Mouse (Mus musculus): ENCODE measurements at regions not wholly inside any gene's neighbourhood (a gene's known extent, or its start where the extent isn't known, plus 50 kb on each side); places are given as distances from the start of the nearest gene placed in this dataset.

- peak in 1 of 2 experiments; percentile 28 for DNase-seq
- Histone ChIP-seq H3K4me3 (replicated peaks; ENCODE audit: insufficient read depth, low read depth, low read length) (no peak overlapping the region), H3K27me3 (ENCODE audit: control insufficient read depth, insufficient read depth, low read length) (no peaks in the 10 kb centered on the region), H3K4me1 (ENCODE audit: control insufficient read depth, insufficient read depth, low read length) (no peaks in the 10 kb centered on the region), H3K27ac (ENCODE audit: insufficient read depth, low read length) (no peak overlapping the region)
- TF ChIP-seq CTCF (IDR thresholded peaks at IDR 0.05; ENCODE audit: borderline replicate concordance, insufficient read depth, low read depth, low read length): no peak
- TF ChIP-seq POLR2A (IDR thresholded peaks at IDR 0.05; ENCODE audit: borderline replicate concordance, insufficient read depth, low read length): no peak
- WGBS: 65% methylated on average over 3 of the region's 3 CpGs
These were observed 245.9 kb upstream of the Ppfia2 start for GRCm38 (mm10) chr10:106224251-106224650.

- peak in 1 of 2 experiments; percentile 29 for DNase-seq
- TF ChIP-seq CTCF (IDR thresholded peaks at IDR 0.05; ENCODE audit: borderline replicate concordance, insufficient read depth, low read depth, low read length) (no peak), POLR2A (IDR thresholded peaks at IDR 0.05; ENCODE audit: borderline replicate concordance, insufficient read depth, low read length) (no peak)
- no peak overlapping the region for H3K4me3 ChIP-seq (replicated peaks; ENCODE audit: insufficient read depth, low read depth, low read length)
- no peak overlapping the region for H3K27ac ChIP-seq (ENCODE audit: insufficient read depth, low read length)
- WGBS: 6% methylated on average over 1 of the region's 1 CpGs
- no peaks in the 10 kb centered on the region for H3K27me3 ChIP-seq (ENCODE audit: control insufficient read depth, insufficient read depth, low read length)
- no peaks in the 10 kb centered on the region for H3K4me1 ChIP-seq (ENCODE audit: control insufficient read depth, insufficient read depth, low read length)
These were observed 228.0 kb upstream of the Ppfia2 start for GRCm38 (mm10) chr10:106242180-106242579.

- Histone ChIP-seq H3K27me3 (ENCODE audit: control insufficient read depth, insufficient read depth, low read length) (no peaks in the 10 kb centered on the region), H3K27ac (ENCODE audit: insufficient read depth, low read length) (no peak overlapping the region), H3K4me1 (ENCODE audit: control insufficient read depth, insufficient read depth, low read length) (no peaks in the 10 kb centered on the region), H3K4me3 (replicated peaks; ENCODE audit: insufficient read depth, low read depth, low read length) (no peak overlapping the region)
- TF ChIP-seq CTCF (IDR thresholded peaks at IDR 0.05; ENCODE audit: borderline replicate concordance, insufficient read depth, low read depth, low read length) (no peak), POLR2A (IDR thresholded peaks at IDR 0.05; ENCODE audit: borderline replicate concordance, insufficient read depth, low read length) (no peak)
- peak in 1 of 2 experiments; percentile 55 for DNase-seq
- WGBS: 14% methylated on average over 5 of the region's 5 CpGs
These were observed 216.0 kb upstream of the Ppfia2 start for GRCm38 (mm10) chr10:106254106-106254505.

- Histone ChIP-seq H3K4me3 (replicated peaks; ENCODE audit: insufficient read depth, low read depth, low read length) (no peak overlapping the region), H3K4me1 (ENCODE audit: control insufficient read depth, insufficient read depth, low read length) (no peaks in the 10 kb centered on the region), H3K27me3 (ENCODE audit: control insufficient read depth, insufficient read depth, low read length) (no peaks in the 10 kb centered on the region), H3K27ac (ENCODE audit: insufficient read depth, low read length) (no peak overlapping the region)
- 31% methylated on average over 4 of the region's 4 CpGs for WGBS
- TF ChIP-seq POLR2A (IDR thresholded peaks at IDR 0.05; ENCODE audit: borderline replicate concordance, insufficient read depth, low read length): no peak
- TF ChIP-seq CTCF (IDR thresholded peaks at IDR 0.05; ENCODE audit: borderline replicate concordance, insufficient read depth, low read depth, low read length): no peak
- peak in 1 of 2 experiments; percentile 10 for DNase-seq
These were observed 210.3 kb upstream of the Ppfia2 start for GRCm38 (mm10) chr10:106259811-106260210.

GRCm38 (mm10) chr10:106273335-106273734 lies 196.8 kb upstream of the Ppfia2 start:
- Histone ChIP-seq H3K4me3 (replicated peaks; ENCODE audit: insufficient read depth, low read depth, low read length) (no peak overlapping the region), H3K27me3 (ENCODE audit: control insufficient read depth, insufficient read depth, low read length) (no peaks in the 10 kb centered on the region), H3K4me1 (ENCODE audit: control insufficient read depth, insufficient read depth, low read length) (no peaks in the 10 kb centered on the region), H3K27ac (ENCODE audit: insufficient read depth, low read length) (no peak overlapping the region)
- DNase-seq: no peak
- TF ChIP-seq POLR2A (IDR thresholded peaks at IDR 0.05; ENCODE audit: borderline replicate concordance, insufficient read depth, low read length) (no peak), CTCF (IDR thresholded peaks at IDR 0.05; ENCODE audit: borderline replicate concordance, insufficient read depth, low read depth, low read length) (no peak)
- 90% methylated on average over 2 of the region's 2 CpGs for WGBS

- no peaks in the 10 kb centered on the region for H3K4me1 ChIP-seq (ENCODE audit: control insufficient read depth, insufficient read depth, low read length)
- no peak overlapping the region for H3K4me3 ChIP-seq (replicated peaks; ENCODE audit: insufficient read depth, low read depth, low read length)
- TF ChIP-seq CTCF (IDR thresholded peaks at IDR 0.05; ENCODE audit: borderline replicate concordance, insufficient read depth, low read depth, low read length) (no peak), POLR2A (IDR thresholded peaks at IDR 0.05; ENCODE audit: borderline replicate concordance, insufficient read depth, low read length) (no peak)
- no peak overlapping the region for H3K27ac ChIP-seq (ENCODE audit: insufficient read depth, low read length)
- DNase-seq: no peak
- no peaks in the 10 kb centered on the region for H3K27me3 ChIP-seq (ENCODE audit: control insufficient read depth, insufficient read depth, low read length)
These were observed 180.2 kb upstream of the Ppfia2 start for GRCm38 (mm10) chr10:106289951-106290350.

- 63% methylated on average over 2 of the region's 2 CpGs for WGBS
- Histone ChIP-seq H3K27ac (ENCODE audit: insufficient read depth, low read length) (no peak overlapping the region), H3K4me1 (ENCODE audit: control insufficient read depth, insufficient read depth, low read length) (no peaks in the 10 kb centered on the region), H3K27me3 (ENCODE audit: control insufficient read depth, insufficient read depth, low read length) (no peaks in the 10 kb centered on the region), H3K4me3 (replicated peaks; ENCODE audit: insufficient read depth, low read depth, low read length) (no peak overlapping the region)
- DNase-seq: no peak
- no peak for TF ChIP-seq POLR2A (IDR thresholded peaks at IDR 0.05; ENCODE audit: borderline replicate concordance, insufficient read depth, low read length)
- TF ChIP-seq CTCF (IDR thresholded peaks at IDR 0.05; ENCODE audit: borderline replicate concordance, insufficient read depth, low read depth, low read length): no peak
These were observed 179.4 kb upstream of the Ppfia2 start for GRCm38 (mm10) chr10:106290736-106291135.

- WGBS: 89% methylated on average over 5 of the region's 5 CpGs
- no peaks in the 10 kb centered on the region for H3K27me3 ChIP-seq (ENCODE audit: control insufficient read depth, insufficient read depth, low read length)
- no peak for TF ChIP-seq POLR2A (IDR thresholded peaks at IDR 0.05; ENCODE audit: borderline replicate concordance, insufficient read depth, low read length)
- TF ChIP-seq CTCF (IDR thresholded peaks at IDR 0.05; ENCODE audit: borderline replicate concordance, insufficient read depth, low read depth, low read length): no peak
These were observed 174.6 kb upstream of the Ppfia2 start for GRCm38 (mm10) chr10:106295501-106295900.

More at GRCm38 (mm10) chr10:106295501-106295900, 174.6 kb upstream of the Ppfia2 start:
- H3K4me3 ChIP-seq (replicated peaks; ENCODE audit: insufficient read depth, low read depth, low read length): no peak overlapping the region
- DNase-seq: no peak
- H3K27ac ChIP-seq (ENCODE audit: insufficient read depth, low read length): no peak overlapping the region
- no peaks in the 10 kb centered on the region for H3K4me1 ChIP-seq (ENCODE audit: control insufficient read depth, insufficient read depth, low read length)
